Mouse (Mus musculus) liver, adult 2 months (tissue): Measurements from ENCODE around the gene Arhgdig. TPM values are rescaled to one million over a fixed set of nuclear protein-coding genes. Genes with fewer than 3 reads are reported as not detected.
A peak's percentile ranks its signal among the peaks of the same experiment; 100 is the strongest.

Experiments
- DNase-seq: peaks from one replicate; pipeline ENCODE4 v3.0.0-alpha.2; 2011; ENCODE audit warnings: low read depth, low spot score; ENCODE audit errors: extremely low read depth
- H3K27ac ChIP-seq: fragments of 200-500 bp; replicated peaks from 2 replicates; pipeline ENCODE4 v1.5.1; 2012; ENCODE audit warnings: low read depth, mild to moderate bottlenecking, control low read depth, inconsistent platforms, low read length; ENCODE audit not compliant: insufficient read depth
- H3K27me3 ChIP-seq: fragments of 200-500 bp; 2 replicates; pipeline ENCODE4 v1.6.1; 2012; ENCODE audit warnings: mild to moderate bottlenecking, moderate library complexity, low read length, inconsistent platforms; ENCODE audit not compliant: control insufficient read depth, insufficient read depth
- H3K36me3 ChIP-seq: fragments of 200-500 bp; 2 replicates; pipeline ENCODE4 v1.6.1; 2012; ENCODE audit warnings: low read length, inconsistent platforms; ENCODE audit not compliant: control insufficient read depth, insufficient read depth
- H3K4me1 ChIP-seq: fragments of 200-500 bp; 2 replicates; pipeline ENCODE4 v1.6.1; 2011; ENCODE audit warnings: low read length; ENCODE audit not compliant: control insufficient read depth, insufficient read depth
- H3K4me3 ChIP-seq: fragments of 200-500 bp; 2 replicates; pipeline ENCODE4 v1.5.1; 2011; ENCODE audit warnings: low read depth, mild to moderate bottlenecking, control low read depth, low read length, moderate library complexity; ENCODE audit not compliant: insufficient read depth
- H3K79me2 ChIP-seq: fragments of 200-500 bp; 2 replicates; pipeline ENCODE4 v1.6.1; 2012; ENCODE audit warnings: inconsistent platforms, mild to moderate bottlenecking, low read length, moderate library complexity; ENCODE audit not compliant: control insufficient read depth, insufficient read depth
- H3K9ac ChIP-seq: fragments of 200-500 bp; 2 replicates; pipeline ENCODE4 v1.6.1; 2012; ENCODE audit warnings: low read depth, mild to moderate bottlenecking, control low read depth, inconsistent platforms, low read length
- CTCF ChIP-seq: fragments of 200-500 bp; IDR thresholded peaks from 2 replicates; pipeline ENCODE4 v1.5.1; 2011; ENCODE audit warnings: low read depth, low read length, control low read depth
- POLR2A ChIP-seq: fragments of 200-500 bp; IDR thresholded peaks from 2 replicates; pipeline ENCODE4 v1.6.1; 2011; ENCODE audit warnings: low read length, control low read depth; ENCODE audit not compliant: insufficient read depth; ENCODE audit errors: extremely low read depth
- WGBS: fragments of 180-500 bp; shearing (Covaris S2); methylation state at CpG from one replicate; pipeline ENCODE4 v1.1.7; 2018; 5-methylcytosine and 5-hydroxymethylcytosine counted together
- polyA plus RNA-seq: library from polyadenylated mRNA; depleted of rRNA; stranded (reverse); fragments of >200 nt; gene quantifications from 2 replicates; pipeline ENCODE4 v1.2.3, GENCODE M21; 2012
- total RNA-seq: library from RNA; depleted of rRNA; stranded (reverse); fragments of >200 nt; gene quantifications from 2 replicates; pipeline ENCODE4 v1.2.3, GENCODE M21; 2014

Gene Arhgdig
- total and polyA plus RNA-seq, 2 experiments: not detected

GRCm38 (mm10) chr17:26203321-26203811 is 4.2 kb downstream of the Arhgdig start:
- 4% methylated on average over 30 of the region's 30 CpGs for WGBS
- H3K27ac ChIP-seq: no peak overlapping the region

DNA sequence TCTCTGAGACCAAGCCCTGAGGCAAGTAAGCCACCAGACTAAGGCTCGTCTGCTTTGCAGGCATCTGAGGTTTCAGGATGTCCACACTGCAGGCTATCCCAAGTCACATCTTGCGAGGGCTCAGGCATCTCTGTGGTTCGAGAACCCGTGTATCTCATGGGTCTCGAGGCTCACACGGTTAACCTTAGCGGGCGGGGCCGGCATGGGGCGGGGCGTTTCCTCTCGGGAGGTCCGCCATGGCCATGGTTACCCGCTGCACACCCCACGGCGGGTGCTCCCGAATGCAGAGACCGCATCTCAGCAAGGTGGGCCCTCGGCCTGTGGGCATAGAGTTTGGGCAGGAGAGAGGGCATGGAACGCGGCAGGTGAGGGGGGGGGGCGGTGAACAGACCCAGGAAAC is 4.8 kb downstream of the Arhgdig start, which contains the start of gene Rgs11:
Gene Rgs11, plus strand, starts transcription at position 215 of the 400 bp plus-strand sequence.
- peak within 1 kb of the TSS; percentile 52; the same call in 1 of the 2 replicates for H3K4me3 ChIP-seq
- H3K27me3 ChIP-seq: peaks cover 15% of the 10 kb centered on the region; the same call in 1 of the 2 replicates
- 4% methylated on average over 22 of the region's 22 CpGs for WGBS
- no peaks in the 10 kb centered on the region for H3K79me2 ChIP-seq
- DNase-seq: no peak
- H3K36me3 ChIP-seq: no peaks in the 10 kb centered on the region
- TF ChIP-seq POLR2A: no peak
- no peak for TF ChIP-seq CTCF
- no peaks in the 10 kb centered on the region for H3K4me1 ChIP-seq
- no peak within 1 kb of the TSS for H3K27ac ChIP-seq
- no peak within 1 kb of the TSS for H3K9ac ChIP-seq

More at GRCm38 (mm10) chr17:26203321-26203811, 4.2 kb downstream of the Arhgdig start:
- peaks cover 15% of the 10 kb centered on the region; the same call in 1 of the 2 replicates for H3K27me3 ChIP-seq
- H3K4me1 ChIP-seq: no peaks in the 10 kb centered on the region
- H3K79me2 ChIP-seq: no peaks in the 10 kb centered on the region
- H3K9ac ChIP-seq: no peak overlapping the region
- no peaks in the 10 kb centered on the region for H3K36me3 ChIP-seq
- peak overlapping the region; percentile 52; the same call in 1 of the 2 replicates for H3K4me3 ChIP-seq
- no peak for TF ChIP-seq CTCF
- no peak for TF ChIP-seq POLR2A
- DNase-seq: no peak

GRCm38 (mm10) chr17:26201998-26202397 is 5.6 kb downstream of the Arhgdig start:
- no peak overlapping the region for H3K9ac ChIP-seq
- no peak for DNase-seq
- no peak overlapping the region for H3K4me3 ChIP-seq
- H3K27ac ChIP-seq: no peak overlapping the region
- H3K79me2 ChIP-seq: no peaks in the 10 kb centered on the region
- H3K36me3 ChIP-seq: no peaks in the 10 kb centered on the region
- H3K27me3 ChIP-seq: peaks cover 15% of the 10 kb centered on the region; the same call in 1 of the 2 replicates
- TF ChIP-seq POLR2A (no peak), CTCF (no peak)
- no peaks in the 10 kb centered on the region for H3K4me1 ChIP-seq

DNA sequence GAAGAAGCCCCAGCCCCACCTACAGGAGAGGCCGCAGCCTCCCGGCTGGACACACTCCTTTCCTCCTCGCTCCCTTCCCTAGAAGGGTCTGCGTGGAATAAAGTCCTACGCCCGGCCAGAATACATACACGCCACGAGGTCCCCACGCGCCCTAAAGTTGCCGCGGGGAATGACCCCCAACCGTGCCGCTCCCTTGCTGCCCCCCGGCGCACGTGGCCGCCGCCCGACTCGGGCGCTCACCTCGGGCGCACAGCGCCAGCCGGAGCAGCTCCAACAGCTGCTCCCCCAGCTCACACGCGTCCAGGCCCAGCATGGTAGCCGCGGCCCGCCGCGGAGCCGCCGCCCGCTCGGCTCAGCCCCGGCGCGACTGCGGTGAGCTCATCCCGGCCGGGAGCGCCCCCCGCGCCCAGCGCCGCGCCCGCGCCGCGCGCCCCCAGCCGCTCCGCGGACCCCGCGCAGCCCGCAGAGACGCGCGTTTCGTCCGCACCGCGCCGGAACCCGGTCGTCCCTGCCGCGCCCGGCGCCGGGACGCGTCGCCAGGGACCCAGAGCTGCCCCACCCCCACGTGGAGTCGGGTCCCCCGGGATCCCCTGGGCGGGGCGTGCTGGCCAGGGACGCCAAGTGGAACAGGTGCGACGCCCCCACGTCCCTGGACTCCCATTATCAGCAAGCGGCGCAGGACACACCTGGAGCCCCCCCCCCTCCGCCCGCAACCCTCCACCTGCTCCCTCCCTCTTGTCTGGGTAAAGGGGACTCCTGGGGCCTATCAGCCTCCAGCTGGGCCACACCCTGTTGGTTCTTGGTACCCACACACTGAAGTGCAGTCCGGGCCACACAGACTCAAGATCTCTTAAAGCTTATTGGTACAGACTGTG is 6.5 kb downstream of the Arhgdig start:
- H3K9ac ChIP-seq: no peak overlapping the region
- TF ChIP-seq CTCF: no peak
- TF ChIP-seq POLR2A: no peak
- H3K27ac ChIP-seq: no peak overlapping the region
- no peaks in the 10 kb centered on the region for H3K36me3 ChIP-seq
- no peaks in the 10 kb centered on the region for H3K4me1 ChIP-seq
- H3K79me2 ChIP-seq: no peaks in the 10 kb centered on the region
- 3% methylated on average over 88 of the region's 92 CpGs for WGBS
- peaks cover 15% of the 10 kb centered on the region; the same call in 1 of the 2 replicates for H3K27me3 ChIP-seq
- no peak for DNase-seq
- no peak overlapping the region for H3K4me3 ChIP-seq

- no peaks in the 10 kb centered on the region for H3K79me2 ChIP-seq
- DNase-seq: no peak
- H3K9ac ChIP-seq: no peak within 1 kb of the TSS
- H3K4me3 ChIP-seq: no peak within 1 kb of the TSS
- H3K27ac ChIP-seq: no peak within 1 kb of the TSS
- TF ChIP-seq POLR2A (no peak), CTCF (no peak)
- H3K36me3 ChIP-seq: no peaks in the 10 kb centered on the region; the same call in 1 of the 2 replicates
- WGBS: 66% methylated on average over 4 of the region's 4 CpGs
- peaks cover 15% of the 10 kb centered on the region; the same call in 1 of the 2 replicates for H3K27me3 ChIP-seq
- no peaks in the 10 kb centered on the region for H3K4me1 ChIP-seq
Observed at GRCm38 (mm10) chr17:26198892-26199291, 8.7 kb downstream of the Arhgdig start, which contains the start of gene Pdia2. TSS of gene Pdia2 (minus strand) at chr17:26199087.
